Mouse (Mus musculus) spleen, adult 12 weeks (tissue): Measurements from ENCODE around the gene Olfr1162.
"Not testable (repeated sequence)": the region's sequence is repeated elsewhere in the genome, so short reads cannot be mapped to it uniquely, and the experiment has no call there.

Experiments used
- DNase-seq: peaks from one replicate; pipeline ENCODE4 v3.0.0; 2022; ENCODE audit warnings: low spot score

Gene Olfr1162

GRCm38 (mm10) chr2:88051029-88051428 is at the start of gene Olfr1162:
Gene Olfr1162 (minus strand): TSS chr2:88051129.
- DNase-seq: no peak

- no peak for DNase-seq
These were observed 42.9 kb upstream of the Olfr1162 start, which contains the start of gene Olfr1164 for GRCm38 (mm10) chr2:88093866-88094265. Gene Olfr1164 (minus strand): TSS chr2:88093966.

GRCm38 (mm10) chr2:88071730-88072129 is 20.8 kb upstream of the Olfr1162 start, which contains the start of gene Olfr1163:
Gene Olfr1163 (minus strand): TSS chr2:88071830.
- DNase-seq: no peak

GRCm38 (mm10) chr2:88063587-88063986 is 12.7 kb upstream of the Olfr1162 start:
- no peak for DNase-seq

GRCm38 (mm10) chr2:88037599-88037998 is 13.3 kb downstream of the Olfr1162 start, which contains the start of gene Olfr73:
Gene Olfr73 (minus strand): TSS chr2:88037699.
- no peak for DNase-seq

- not testable (repeated sequence) for DNase-seq
These were observed 28.5 kb downstream of the Olfr1162 start, which contains the start of gene Olfr1161 for GRCm38 (mm10) chr2:88022474-88022873. Gene Olfr1161 (plus strand): TSS chr2:88022774.

- no peak for DNase-seq
These were observed 43.2 kb downstream of the Olfr1162 start, which contains the start of gene Olfr1160 for GRCm38 (mm10) chr2:88007515-88008318. Gene Olfr1160 (minus strand): TSS chr2:88008268.
